Mouse (Mus musculus) heart, adult 2 months (tissue): Measurements from ENCODE around the gene Anxa4.

ENCODE experiments used
- CTCF ChIP-seq: fragments of 200-600 bp; IDR thresholded peaks from 2 replicates; pipeline ENCODE4 v1.8.1; 2022; ENCODE audit warnings: antibody characterized with exemption, mild to moderate bottlenecking, moderate library complexity
- EP300 ChIP-seq: fragments of 200-500 bp; IDR thresholded peaks from 2 replicates; pipeline ENCODE4 v1.6.1; 2011; ENCODE audit warnings: low read depth, low read length, control low read depth; ENCODE audit not compliant: insufficient read depth
- POLR2A ChIP-seq: fragments of 200-500 bp; IDR thresholded peaks from 2 replicates; pipeline ENCODE4 v1.6.1; 2011; ENCODE audit warnings: mild to moderate bottlenecking, low read depth, low read length, control low read depth; ENCODE audit not compliant: insufficient read depth

- TF ChIP-seq CTCF (no peak), POLR2A (no peak), EP300 (no peak)
Measured at GRCm38 (mm10) chr6:86781361-86781957, 11.9 kb downstream of the Anxa4 start.
